Mouse (Mus musculus) heart, postnatal 0 days (tissue): Measurements from ENCODE around the gene Meltf. TPM values are rescaled to one million over a fixed set of nuclear protein-coding genes. Genes with fewer than 3 reads are reported as not detected.

ENCODE experiments used
- ATAC-seq: fragments of 200-750 bp; cut with Nextera tagmentation; 2 replicates; pipeline ENCODE4 v1.8.0; 2017; ENCODE audit warnings: low read depth, moderate number of reproducible peaks, moderate library complexity; ENCODE audit not compliant: insufficient read depth
- DNase-seq: peaks from one replicate; pipeline ENCODE4 v3.0.0-alpha.2; 2016; ENCODE audit warnings: low spot score
- H3K27ac ChIP-seq: fragments of 300-500 bp; sonication (generic); 2 replicates; pipeline ENCODE4 v1.5.1; 2014; ENCODE audit warnings: low read depth, mild to moderate bottlenecking
- H3K27me3 ChIP-seq: fragments of 300-500 bp; sonication (generic); 2 replicates; pipeline ENCODE4 v1.6.1; 2014; ENCODE audit warnings: low read length, mixed read lengths; ENCODE audit not compliant: control insufficient read depth, insufficient read depth
- H3K36me3 ChIP-seq: fragments of 300-500 bp; sonication (generic); replicated peaks from 2 replicates; pipeline ENCODE4 v1.6.1; 2014; ENCODE audit warnings: low read length, mixed read lengths; ENCODE audit not compliant: control insufficient read depth, insufficient read depth
- H3K4me1 ChIP-seq: fragments of 300-500 bp; sonication (generic); 2 replicates; pipeline ENCODE4 v1.6.1; 2014; ENCODE audit warnings: antibody characterized with exemption; ENCODE audit not compliant: control insufficient read depth, insufficient read depth
- H3K4me2 ChIP-seq: fragments of 300-500 bp; sonication (generic); 2 replicates; pipeline ENCODE4 v1.6.1; 2014; ENCODE audit warnings: low read depth, mild to moderate bottlenecking, low read length, moderate library complexity
- H3K4me3 ChIP-seq: fragments of 300-500 bp; sonication (generic); 2 replicates; pipeline ENCODE4 v1.5.1; 2014; ENCODE audit warnings: low read depth, low read length
- H3K9ac ChIP-seq: fragments of 300-500 bp; sonication (generic); replicated peaks from 2 replicates; pipeline ENCODE4 v1.6.1; 2014; ENCODE audit warnings: low read depth, low read length, mixed read lengths
- H3K9me3 ChIP-seq: fragments of 300-500 bp; sonication (generic); replicated peaks from 2 replicates; pipeline ENCODE4 v1.6.1; 2016; ENCODE audit warnings: low read length; ENCODE audit not compliant: control insufficient read depth
- CTCF ChIP-seq: IDR thresholded peaks from 2 replicates; pipeline ENCODE4 v1.5.1; 2016; ENCODE audit warnings: antibody characterized with exemption, control low read depth, low read depth
- EP300 ChIP-seq: IDR thresholded peaks from 2 replicates; pipeline ENCODE4 v1.6.1; 2016; ENCODE audit warnings: antibody characterized with exemption, low read depth
- WGBS: fragments of 180-500 bp; shearing (Covaris S2); extraction: QIAGEN DNeasy Blood & Tissue Kit; methylation state at CpG from one replicate; pipeline ENCODE4 v1.1.7; 2014; 5-methylcytosine and 5-hydroxymethylcytosine counted together
- polyA plus RNA-seq: library from polyadenylated mRNA; unstranded; fragments of >200 nt; fragmentation: Nextera tagmentation; extraction: Ambion mirVana; gene quantifications from 2 replicates; pipeline ENCODE4 v1.2.1, GENCODE M21; 2015
- total RNA-seq: library from RNA; depleted of rRNA; stranded (reverse); fragments of >200 nt; gene quantifications from 2 replicates; pipeline ENCODE4 v1.2.3, GENCODE M21; 2014; ENCODE audit warnings: low replicate concordance

The Meltf gene
- total and polyA plus RNA-seq, 2 experiments from 2014 or later: not detected

DNA sequence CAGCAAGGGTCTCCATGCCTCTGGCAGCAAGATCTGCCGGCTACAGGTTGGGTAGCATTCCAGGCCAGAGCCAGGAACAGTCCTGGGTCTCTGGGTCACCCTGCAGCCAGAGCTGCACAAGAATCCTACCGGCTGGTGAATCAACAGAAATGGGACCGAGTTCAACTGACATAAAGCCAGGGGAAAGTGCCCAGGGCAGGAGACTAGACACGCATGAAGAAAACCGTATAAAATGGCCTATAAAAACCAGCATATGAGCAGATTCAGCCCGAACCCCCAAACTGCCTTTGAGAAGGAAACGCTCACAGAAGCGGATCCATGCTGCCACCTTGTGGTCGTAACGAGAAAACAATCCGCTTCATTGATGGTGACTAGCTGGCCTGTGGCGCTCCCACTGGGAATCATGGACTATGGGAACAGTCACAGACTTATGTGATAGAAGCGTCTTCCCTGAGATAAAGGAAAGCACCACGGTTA, 39.7 kb downstream of the Meltf start:
- Histone ChIP-seq H3K9ac (no peak overlapping the region), H3K4me3 (no peak overlapping the region), H3K27ac (no peak overlapping the region), H3K4me1 (no peaks in the 10 kb centered on the region), H3K9me3 (no peaks in the 10 kb centered on the region), H3K36me3 (no peaks in the 10 kb centered on the region), H3K4me2 (peak overlapping the region; percentile 48), H3K27me3 (no peaks in the 10 kb centered on the region)
- ATAC-seq (peak; percentile 55; the same call in 1 of the 2 replicates), DNase-seq (peak; percentile 68)
- TF ChIP-seq EP300 (no peak), CTCF (peak; percentile 95)
- 4% methylated on average over 14 of the region's 14 CpGs for whole genome bisulfite sequencing

DNA sequence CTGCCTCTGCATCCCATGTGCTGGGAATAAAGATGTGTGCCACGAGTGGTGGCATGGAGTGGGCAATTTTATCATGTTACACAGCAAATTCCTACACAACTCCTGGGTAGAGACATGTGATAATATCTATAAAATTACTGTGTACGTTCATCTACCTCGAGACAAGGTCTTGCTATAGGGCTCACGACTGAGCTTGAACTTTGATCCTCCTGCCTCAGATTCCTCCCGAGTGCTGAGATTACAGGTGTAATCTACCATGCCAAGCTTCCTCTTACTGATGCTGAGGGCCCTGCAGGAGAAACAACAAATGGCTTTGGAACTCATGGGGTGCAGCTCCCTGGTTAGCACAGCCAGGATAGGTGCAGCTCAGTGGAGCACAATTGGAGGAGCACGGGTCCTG, 45.8 kb downstream of the Meltf start:
- no peaks in the 10 kb centered on the region for H3K9me3 ChIP-seq
- TF ChIP-seq CTCF: no peak
- TF ChIP-seq EP300: no peak
- H3K4me1 ChIP-seq: peaks cover 7% of the 10 kb centered on the region; the same call in 1 of the 2 replicates
- no peak overlapping the region for H3K4me3 ChIP-seq
- ATAC-seq (no peak), DNase-seq (no peak)
- H3K27ac ChIP-seq: no peak overlapping the region
- H3K36me3 ChIP-seq: no peaks in the 10 kb centered on the region
- WGBS: 78% methylated on average over 6 of the region's 6 CpGs
- H3K27me3 ChIP-seq: no peaks in the 10 kb centered on the region
- H3K4me2 ChIP-seq: no peak overlapping the region
- no peak overlapping the region for H3K9ac ChIP-seq

DNA sequence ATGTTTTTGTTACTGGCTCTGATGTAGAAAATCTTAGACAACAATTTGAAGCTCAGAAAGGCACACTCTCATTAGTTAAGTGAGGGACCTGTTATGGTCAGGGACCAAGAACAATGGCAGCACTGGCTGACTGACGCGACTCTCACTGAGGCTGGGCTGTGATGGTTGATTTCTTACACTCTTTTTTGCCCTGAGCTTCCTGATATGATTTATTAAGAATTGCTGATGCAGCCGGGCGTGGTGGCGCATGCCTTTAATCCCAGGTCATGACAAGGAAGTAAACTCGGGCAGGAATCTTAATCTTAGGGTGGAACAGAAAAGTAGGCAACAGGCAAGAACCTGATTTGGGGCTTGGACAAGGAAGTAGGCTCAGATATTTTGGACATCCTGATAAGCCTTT, 47.5 kb downstream of the Meltf start:
- H3K4me3 ChIP-seq: no peak overlapping the region
- DNase-seq (no peak), ATAC-seq (no peak)
- no peaks in the 10 kb centered on the region for H3K27me3 ChIP-seq
- H3K4me2 ChIP-seq: no peak overlapping the region
- peaks cover 7% of the 10 kb centered on the region; the same call in 1 of the 2 replicates for H3K4me1 ChIP-seq
- no peaks in the 10 kb centered on the region for H3K9me3 ChIP-seq
- no peaks in the 10 kb centered on the region for H3K36me3 ChIP-seq
- no peak overlapping the region for H3K27ac ChIP-seq
- H3K9ac ChIP-seq: no peak overlapping the region
- 82% methylated on average over 6 of the region's 6 CpGs for WGBS
- no peak for TF ChIP-seq CTCF

DNA sequence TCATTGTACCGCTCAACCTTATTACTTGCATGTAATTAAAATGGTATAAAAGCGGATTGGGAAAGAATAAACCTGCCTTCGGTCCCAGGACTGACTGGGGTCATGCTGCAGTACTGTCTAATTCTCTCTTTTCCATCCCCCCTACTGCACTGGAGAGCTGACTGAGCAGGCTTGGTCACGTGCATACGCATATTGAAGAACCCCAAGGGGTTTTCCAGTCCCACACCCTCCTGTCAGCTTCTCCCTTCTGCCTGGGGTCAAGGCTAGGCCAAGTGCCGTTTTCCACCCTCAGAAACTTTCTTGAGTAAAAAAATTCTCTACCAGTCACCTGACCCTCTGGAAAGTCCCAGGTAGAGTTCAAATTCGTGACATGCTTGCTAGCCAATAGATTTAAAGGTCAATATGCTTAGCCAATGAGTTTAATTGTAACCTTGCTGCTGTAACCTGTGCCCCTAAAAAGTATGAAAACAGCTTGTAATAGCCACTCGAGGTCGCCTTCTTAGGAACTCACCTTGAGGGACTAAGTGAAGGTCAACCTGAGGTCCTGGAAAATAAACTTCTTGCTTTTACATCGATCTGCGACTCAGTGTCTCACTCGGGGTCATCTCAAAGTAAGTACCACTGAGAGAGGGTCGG, 48.1 kb downstream of the Meltf start:
- Histone ChIP-seq H3K4me3 (no peak overlapping the region), H3K36me3 (no peaks in the 10 kb centered on the region), H3K4me1 (peaks cover 7% of the 10 kb centered on the region; the same call in 1 of the 2 replicates), H3K27ac (no peak overlapping the region), H3K9me3 (no peaks in the 10 kb centered on the region), H3K27me3 (no peaks in the 10 kb centered on the region), H3K9ac (no peak overlapping the region), H3K4me2 (no peak overlapping the region)
- TF ChIP-seq EP300 (no peak), CTCF (no peak)
- ATAC-seq (no peak), DNase-seq (no peak)
- WGBS: 85% methylated on average over 13 of the region's 13 CpGs

DNA sequence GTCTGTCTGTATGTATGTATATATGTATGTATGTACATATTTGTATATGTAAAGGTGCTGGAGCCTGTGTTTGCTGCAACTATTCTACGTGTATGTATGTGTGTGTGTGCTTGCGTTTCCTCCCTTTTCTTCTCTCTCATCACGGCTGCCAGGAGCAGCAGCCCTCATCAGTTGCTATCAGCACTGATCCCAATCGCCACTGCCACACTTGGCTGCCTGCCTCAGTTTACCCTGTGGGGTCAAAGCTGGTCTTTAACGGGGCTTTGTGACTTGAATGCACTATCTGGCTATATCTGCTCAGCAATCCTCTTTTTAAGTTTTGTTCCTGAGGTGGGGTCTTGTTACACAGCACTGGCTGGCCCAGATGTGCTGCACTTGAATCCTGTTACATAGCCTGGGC, 48.8 kb downstream of the Meltf start:
- H3K4me3 ChIP-seq: no peak overlapping the region

DNA sequence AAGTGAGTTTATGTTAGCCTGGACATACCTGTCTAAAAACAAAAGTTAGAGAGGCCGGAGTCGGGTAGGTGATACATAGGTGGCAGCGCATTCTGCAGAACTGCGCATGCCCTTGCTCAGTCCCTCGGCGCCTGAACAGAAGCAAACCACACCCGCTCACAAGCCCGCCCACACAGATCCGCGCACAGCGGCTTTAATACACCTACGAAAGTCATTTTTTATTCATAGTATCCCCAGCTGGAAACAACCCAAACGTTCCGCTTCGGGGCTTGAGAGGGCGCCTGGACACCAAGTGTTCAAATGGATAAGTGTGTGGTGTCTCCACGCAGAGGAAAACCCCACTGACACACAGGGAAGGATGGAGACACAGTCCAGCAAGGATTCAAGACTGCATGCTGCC, 52.7 kb downstream of the Meltf start:
- H3K36me3 ChIP-seq: no peaks in the 10 kb centered on the region
- no peak for DNase-seq
- H3K4me2 ChIP-seq: no peak overlapping the region
- TF ChIP-seq EP300 (no peak), CTCF (no peak)
- H3K27me3 ChIP-seq: peaks cover 19% of the 10 kb centered on the region
- H3K9me3 ChIP-seq: no peaks in the 10 kb centered on the region
- H3K27ac ChIP-seq: no peak overlapping the region
- ATAC-seq: no peak
- WGBS: 56% methylated on average over 17 of the region's 17 CpGs
- no peak overlapping the region for H3K4me3 ChIP-seq
- no peak overlapping the region for H3K9ac ChIP-seq
- H3K4me1 ChIP-seq: peaks cover 18% of the 10 kb centered on the region

More for the DNA sequence above, 48.8 kb downstream of the Meltf start:
- ATAC-seq (no peak), DNase-seq (no peak)
- TF ChIP-seq CTCF: no peak
- TF ChIP-seq EP300: no peak
- Histone ChIP-seq H3K36me3 (no peaks in the 10 kb centered on the region), H3K27ac (no peak overlapping the region), H3K9me3 (no peaks in the 10 kb centered on the region), H3K9ac (no peak overlapping the region), H3K27me3 (no peaks in the 10 kb centered on the region), H3K4me1 (peaks cover 7% of the 10 kb centered on the region; the same call in 1 of the 2 replicates), H3K4me2 (no peak overlapping the region)
- 68% methylated on average over 5 of the region's 5 CpGs for WGBS
